Mouse (Mus musculus) spleen, adult 2 months (tissue): ENCODE measurements around the gene Rnpc3.

Experiments used
- CTCF ChIP-seq: fragments of 200-500 bp; IDR thresholded peaks from 2 replicates; pipeline ENCODE4 v1.5.1; 2011; ENCODE audit warnings: mild to moderate bottlenecking, inconsistent platforms; ENCODE audit not compliant: insufficient read depth, insufficient read length, insufficient replicate concordance; ENCODE audit errors: extremely low read depth
- POLR2A ChIP-seq: fragments of 200-500 bp; IDR thresholded peaks from 2 replicates; pipeline ENCODE4 v1.6.1; 2011; ENCODE audit warnings: low read depth, low read length, inconsistent platforms

- TF ChIP-seq CTCF (no peak), POLR2A (no peak)
Measured at GRCm38 (mm10) chr3:113574578-113574977, 55.4 kb downstream of the Rnpc3 start.
